Mouse (Mus musculus): ENCODE results near the gene Ap1m1. TPM values are rescaled to one million over a fixed set of nuclear protein-coding genes. Genes with fewer than 3 reads are reported as not detected.

Gene Ap1m1
- polyA plus RNA-seq, 1 experiment from 2014 or later = 40.7 TPM

DNA sequence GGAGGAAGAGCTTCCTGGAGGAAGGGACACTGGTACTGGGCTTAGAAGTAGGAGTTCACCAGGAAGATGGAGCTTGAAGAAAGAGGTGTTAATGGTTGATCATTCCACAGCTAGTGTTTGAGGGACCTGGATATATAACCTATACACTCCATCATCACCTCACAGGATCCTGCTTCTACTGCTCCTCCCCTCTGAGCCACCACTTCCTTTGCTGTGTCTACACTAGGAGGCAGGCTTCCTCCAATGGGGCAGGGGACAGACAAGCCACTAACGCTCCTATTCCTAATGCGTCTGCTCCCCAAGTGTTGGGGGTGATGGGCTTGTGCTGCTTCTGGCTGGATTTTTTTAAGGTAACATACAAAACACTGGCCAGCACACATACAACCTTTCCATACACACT, 29.1 kb upstream of the Ap1m1 start:
- Histone ChIP-seq H3K27me3 (ENCODE audit: insufficient read depth, low read length) (no peaks in the 10 kb centered on the region), H3K4me2 (ENCODE audit: low read depth, low read length) (no peak overlapping the region), H3K27ac (ENCODE audit: low read depth) (no peak overlapping the region), H3K9ac (replicated peaks) (no peak overlapping the region), H3K36me3 (replicated peaks; ENCODE audit: insufficient read depth, low read length) (no peaks in the 10 kb centered on the region), H3K4me3 (ENCODE audit: low read depth, low read length) (no peak overlapping the region), H3K4me1 (ENCODE audit: insufficient read depth) (no peaks in the 10 kb centered on the region), H3K9me3 (ENCODE audit: low read length) (no peaks in the 10 kb centered on the region)
- no peak for DNase-seq
- TF ChIP-seq CTCF (IDR thresholded peaks at IDR 0.05; ENCODE audit: low read depth) (peak; percentile 35), EP300 (IDR thresholded peaks at IDR 0.05; ENCODE audit: low read depth) (no peak)
- ATAC-seq = no peak
- 56% methylated on average over 2 of the region's 2 CpGs for WGBS (ENCODE audit: insufficient replicate concordance)

DNA sequence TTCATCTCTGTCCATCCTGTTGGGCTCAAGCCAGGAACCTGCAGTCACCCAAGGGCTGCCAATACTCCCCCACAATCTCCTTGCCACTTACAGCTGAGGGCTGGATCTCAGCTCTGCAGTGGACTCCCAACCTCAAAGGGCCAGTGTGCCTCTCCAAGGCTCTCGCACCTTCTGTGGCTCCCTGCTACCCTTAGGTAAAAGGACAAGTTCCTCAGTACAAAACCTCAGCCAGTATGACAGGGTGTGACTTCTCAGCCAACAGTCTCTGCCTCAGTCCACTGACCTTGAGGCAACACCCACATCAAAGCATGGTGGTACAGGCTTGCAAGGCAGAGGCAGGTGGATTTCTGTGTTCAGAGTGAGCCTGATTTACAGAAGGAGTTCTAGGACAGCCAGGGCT, 28.0 kb upstream of the Ap1m1 start:
- peaks cover 2% of the 10 kb centered on the region; the same call in 1 of the 2 replicates for H3K4me1 ChIP-seq (ENCODE audit: insufficient read depth)
- no peak for DNase-seq
- no peaks in the 10 kb centered on the region for H3K36me3 ChIP-seq (replicated peaks; ENCODE audit: insufficient read depth, low read length)
- no peak for ATAC-seq
- no peak overlapping the region for H3K4me3 ChIP-seq (ENCODE audit: low read depth, low read length)
- H3K27me3 ChIP-seq (ENCODE audit: insufficient read depth, low read length) = no peaks in the 10 kb centered on the region
- TF ChIP-seq EP300 (IDR thresholded peaks at IDR 0.05; ENCODE audit: low read depth) = no peak
- TF ChIP-seq CTCF (IDR thresholded peaks at IDR 0.05; ENCODE audit: low read depth) = no peak
- H3K9me3 ChIP-seq (ENCODE audit: low read length) = no peaks in the 10 kb centered on the region
- H3K4me2 ChIP-seq (ENCODE audit: low read depth, low read length) = no peak overlapping the region
- H3K27ac ChIP-seq (ENCODE audit: low read depth) = no peak overlapping the region
- H3K9ac ChIP-seq (replicated peaks) = no peak overlapping the region
- 71% methylated on average over 1 of the region's 1 CpGs for WGBS (ENCODE audit: insufficient replicate concordance)

DNA sequence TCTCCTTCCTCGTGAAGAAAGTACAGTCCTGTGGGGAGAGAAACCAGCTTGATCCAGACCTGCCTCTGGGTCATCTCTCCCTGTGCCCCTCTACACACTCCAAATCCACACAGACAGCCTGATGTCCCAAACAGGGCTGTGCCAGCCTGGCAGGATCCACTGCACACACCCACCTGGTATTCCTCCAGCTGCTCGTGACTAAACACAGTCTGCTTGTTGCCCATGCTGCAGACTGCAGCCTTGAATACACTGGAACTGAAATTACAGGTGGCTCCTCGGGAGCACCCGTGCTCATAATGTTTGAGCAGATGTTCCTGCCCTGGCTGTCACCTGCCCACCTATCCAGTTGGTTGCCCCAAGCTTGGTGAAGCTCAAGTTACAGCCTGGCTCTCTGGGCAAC, 27.1 kb upstream of the Ap1m1 start, which contains the start of gene Cib3:
TSS of gene Cib3 (minus strand) at position 87 of the 400 bp plus-strand sequence.
- Histone ChIP-seq H3K36me3 (replicated peaks; ENCODE audit: insufficient read depth, low read length) (no peaks in the 10 kb centered on the region), H3K9me3 (ENCODE audit: low read length) (no peaks in the 10 kb centered on the region), H3K27ac (ENCODE audit: low read depth) (no peak within 1 kb of the TSS), H3K27me3 (ENCODE audit: insufficient read depth, low read length) (no peaks in the 10 kb centered on the region), H3K4me2 (ENCODE audit: low read depth, low read length) (no peak within 1 kb of the TSS), H3K4me1 (ENCODE audit: insufficient read depth) (peaks cover 3% of the 10 kb centered on the region; the same call in 1 of the 2 replicates), H3K4me3 (ENCODE audit: low read depth, low read length) (no peak within 1 kb of the TSS), H3K9ac (replicated peaks) (no peak within 1 kb of the TSS)
- WGBS (ENCODE audit: insufficient replicate concordance) = 61% methylated on average over 4 of the region's 4 CpGs
- TF ChIP-seq CTCF (IDR thresholded peaks at IDR 0.05; ENCODE audit: low read depth) (no peak), EP300 (IDR thresholded peaks at IDR 0.05; ENCODE audit: low read depth) (no peak)
- DNase-seq = no peak
- ATAC-seq = no peak

DNA sequence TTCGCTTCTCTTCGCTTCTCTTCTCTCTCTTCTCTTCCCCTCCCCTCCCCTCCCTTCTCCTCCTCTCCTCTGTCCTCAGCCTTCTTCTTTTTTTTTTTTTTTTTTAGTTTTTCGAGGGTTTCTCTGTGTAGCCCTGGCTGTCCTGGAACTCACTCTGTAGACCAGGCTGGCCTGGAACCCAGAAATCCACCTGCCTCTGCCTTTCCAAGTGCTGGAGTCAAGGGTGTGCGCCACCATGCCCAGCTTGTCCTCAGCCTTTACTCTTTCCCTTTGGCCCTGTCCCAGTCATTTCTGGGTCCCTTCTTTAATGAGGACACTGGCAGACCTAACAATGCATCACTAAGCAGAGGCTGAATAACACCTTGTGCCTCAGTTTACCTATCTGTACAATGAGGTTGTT, 26.3 kb upstream of the Ap1m1 start, which contains the start of gene Gm11034:
TSS of gene Gm11034 (minus strand) at position 101 of the 400 bp plus-strand sequence.
- Histone ChIP-seq H3K4me3 (ENCODE audit: low read depth, low read length) (no peak within 1 kb of the TSS), H3K36me3 (replicated peaks; ENCODE audit: insufficient read depth, low read length) (no peaks in the 10 kb centered on the region), H3K4me2 (ENCODE audit: low read depth, low read length) (no peak within 1 kb of the TSS), H3K4me1 (ENCODE audit: insufficient read depth) (peaks cover 3% of the 10 kb centered on the region; the same call in 1 of the 2 replicates), H3K27ac (ENCODE audit: low read depth) (no peak within 1 kb of the TSS), H3K9ac (replicated peaks) (no peak within 1 kb of the TSS), H3K27me3 (ENCODE audit: insufficient read depth, low read length) (no peaks in the 10 kb centered on the region), H3K9me3 (ENCODE audit: low read length) (no peaks in the 10 kb centered on the region)
- DNase-seq = no peak
- ATAC-seq = no peak
- TF ChIP-seq CTCF (IDR thresholded peaks at IDR 0.05; ENCODE audit: low read depth) = no peak
- no peak for TF ChIP-seq EP300 (IDR thresholded peaks at IDR 0.05; ENCODE audit: low read depth)
- 76% methylated on average over 4 of the region's 4 CpGs for WGBS (ENCODE audit: insufficient replicate concordance)

DNA sequence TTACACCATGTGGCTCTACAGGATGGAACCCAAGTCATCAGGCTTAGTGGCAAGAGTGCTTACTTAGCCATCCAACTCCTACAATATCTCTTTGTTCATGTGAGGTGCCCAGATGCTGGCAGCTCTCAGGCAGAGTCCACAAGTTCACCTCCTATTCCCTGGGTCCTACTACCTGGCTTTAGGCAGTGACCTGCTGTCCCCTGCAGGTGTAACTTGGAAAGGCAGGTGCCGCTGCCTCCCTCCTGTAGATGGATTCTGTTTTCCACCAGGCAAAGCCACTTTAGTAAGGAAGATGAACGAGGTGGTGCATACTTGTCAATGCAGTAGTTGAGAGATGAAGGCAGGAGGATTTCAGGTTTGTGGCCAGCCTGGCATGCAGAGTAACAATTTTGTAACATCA, 24.8 kb upstream of the Ap1m1 start:
- H3K4me1 ChIP-seq (ENCODE audit: insufficient read depth) = peaks cover 3% of the 10 kb centered on the region; the same call in 1 of the 2 replicates
- no peak overlapping the region for H3K4me2 ChIP-seq (ENCODE audit: low read depth, low read length)
- H3K36me3 ChIP-seq (replicated peaks; ENCODE audit: insufficient read depth, low read length) = no peaks in the 10 kb centered on the region
- no peak overlapping the region for H3K4me3 ChIP-seq (ENCODE audit: low read depth, low read length)
- no peaks in the 10 kb centered on the region for H3K27me3 ChIP-seq (ENCODE audit: insufficient read depth, low read length)
- H3K9ac ChIP-seq (replicated peaks) = no peak overlapping the region
- no peak for ATAC-seq
- no peak for TF ChIP-seq EP300 (IDR thresholded peaks at IDR 0.05; ENCODE audit: low read depth)
- TF ChIP-seq CTCF (IDR thresholded peaks at IDR 0.05; ENCODE audit: low read depth) = peak; percentile 85
- H3K9me3 ChIP-seq (ENCODE audit: low read length) = no peaks in the 10 kb centered on the region
- H3K27ac ChIP-seq (ENCODE audit: low read depth) = peak overlapping the region; percentile 44; the same call in 1 of the 2 replicates
- DNase-seq = peak; percentile 66
- 34% methylated on average over 2 of the region's 2 CpGs for WGBS (ENCODE audit: insufficient replicate concordance)

DNA sequence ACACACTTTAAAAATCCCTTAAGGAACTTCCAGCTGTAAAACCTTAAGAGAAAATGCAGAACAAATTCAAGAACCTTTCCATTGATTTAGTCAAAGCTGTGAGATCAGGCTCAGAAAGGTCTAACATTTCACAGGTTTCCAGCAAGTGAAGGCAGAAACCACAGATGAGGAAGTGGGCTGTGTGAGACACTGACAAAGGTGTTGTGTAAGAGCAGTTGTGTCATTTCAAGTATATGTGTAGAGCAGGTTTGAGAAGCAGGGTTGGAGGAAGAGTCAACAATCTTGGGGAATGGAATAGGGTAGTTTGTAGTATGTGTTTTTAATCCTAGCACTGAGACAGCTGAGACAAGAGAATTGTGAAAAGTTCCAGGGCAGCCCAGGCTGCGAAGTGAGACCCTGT, 23.9 kb upstream of the Ap1m1 start:
- peaks cover 9% of the 10 kb centered on the region; the same call in 1 of the 2 replicates for H3K4me1 ChIP-seq (ENCODE audit: insufficient read depth)
- H3K4me2 ChIP-seq (ENCODE audit: low read depth, low read length) = no peak overlapping the region
- no peaks in the 10 kb centered on the region for H3K9me3 ChIP-seq (ENCODE audit: low read length)
- peak; percentile 24; the same call in 1 of the 2 replicates for TF ChIP-seq EP300 (IDR thresholded peaks at IDR 0.05; ENCODE audit: low read depth)
- no peak for TF ChIP-seq CTCF (IDR thresholded peaks at IDR 0.05; ENCODE audit: low read depth)
- no peaks in the 10 kb centered on the region for H3K27me3 ChIP-seq (ENCODE audit: insufficient read depth, low read length)
- no peak overlapping the region for H3K4me3 ChIP-seq (ENCODE audit: low read depth, low read length)
- 28% methylated on average over 1 of the region's 1 CpGs for WGBS (ENCODE audit: insufficient replicate concordance)
- H3K36me3 ChIP-seq (replicated peaks; ENCODE audit: insufficient read depth, low read length) = no peaks in the 10 kb centered on the region
- H3K27ac ChIP-seq (ENCODE audit: low read depth) = peak overlapping the region; percentile 62; the same call in 1 of the 2 replicates
- no peak for ATAC-seq
- no peak for DNase-seq
- no peak overlapping the region; the same call in 1 of the 2 replicates for H3K9ac ChIP-seq (replicated peaks)

Data from liver, postnatal 0 days (tissue).